Mouse (Mus musculus): Measurements from ENCODE around the gene Ubb. TPM values are rescaled to one million over a fixed set of nuclear protein-coding genes. Genes with fewer than 3 reads are reported as not detected.

Gene Ubb
- polyA plus RNA-seq, 1 experiment from 2014 or later: 2,687 TPM

DNA sequence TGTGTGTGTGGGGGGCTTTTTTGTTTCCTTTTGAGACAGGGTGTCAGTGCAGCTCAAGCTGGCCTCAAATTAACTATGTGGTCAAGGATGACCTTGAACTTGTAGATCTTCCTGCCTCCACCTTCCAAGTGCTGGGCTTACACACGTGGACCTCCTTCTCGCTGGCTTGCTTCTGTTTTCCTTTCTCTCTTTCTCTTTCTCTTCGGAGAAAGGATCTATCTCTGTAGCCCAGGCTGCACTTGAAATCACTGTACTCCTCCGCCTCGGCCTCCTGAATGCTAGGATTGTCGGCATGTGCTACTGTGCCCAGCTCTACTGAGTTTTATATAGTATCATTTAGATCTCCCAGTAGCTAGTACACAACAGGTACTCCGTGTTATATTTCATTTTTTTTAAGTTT lies 13.4 kb upstream of the Ubb start:
- H3K36me3 ChIP-seq: no peaks in the 10 kb centered on the region
- 0 out of 2 replicates have a peak overlapping the region, but pooled peaks have one; percentile 26 for H3K9ac ChIP-seq
- H3K27ac ChIP-seq: no peak overlapping the region
- WGBS: 53% methylated on average over 7 of the region's 7 CpGs
- peak overlapping the region; percentile 92 for H3K4me2 ChIP-seq (replicated peaks)
- H3K9me3 ChIP-seq: no peaks in the 10 kb centered on the region
- 0 out of 2 replicates have a peak, but pooled peaks cover 6% of the 10 kb centered on the region for H3K4me1 ChIP-seq (replicated peaks)
- H3K4me3 ChIP-seq (replicated peaks): peak overlapping the region; percentile 19
- no peak for ATAC-seq
- H3K27me3 ChIP-seq (replicated peaks): 0 out of 2 replicates have a peak, but pooled peaks cover 2% of the 10 kb centered on the region

DNA sequence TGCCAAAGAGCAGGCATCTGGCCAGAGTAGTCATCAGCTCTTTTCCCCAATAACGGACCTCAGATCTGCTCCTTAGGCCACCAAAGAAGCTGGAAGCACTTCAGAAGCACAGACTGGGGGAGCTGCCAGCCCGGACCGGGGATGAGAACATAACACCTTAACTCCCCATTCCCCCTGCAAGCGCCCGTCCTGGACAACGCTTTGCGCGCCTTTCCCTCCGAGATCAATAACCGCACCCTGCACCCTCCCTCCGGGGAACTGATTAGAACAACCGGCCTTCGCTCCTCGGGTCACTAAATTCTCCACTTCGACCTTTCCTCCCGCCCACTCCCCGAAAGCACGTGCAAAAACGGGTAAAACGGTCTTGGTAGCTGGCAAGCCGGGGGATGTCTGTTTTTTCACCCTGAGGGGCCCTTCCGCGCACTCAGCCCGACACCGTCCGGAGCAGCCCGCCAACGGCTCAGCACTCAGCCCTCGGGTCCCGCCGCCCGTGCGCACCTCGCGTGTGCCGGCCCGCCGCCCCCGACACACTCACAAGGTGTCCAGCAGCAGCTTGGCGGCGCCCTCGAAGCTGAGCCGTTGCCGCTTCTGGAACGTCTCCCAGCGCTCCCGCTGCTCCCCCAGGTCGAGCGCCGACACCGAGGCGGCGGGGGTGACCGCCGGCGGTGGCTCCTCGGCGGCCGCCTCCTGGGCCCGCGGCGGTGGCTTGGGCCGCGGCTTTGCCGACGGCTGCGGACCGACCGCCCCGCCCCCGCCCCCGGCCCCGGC lies 12.5 kb upstream of the Ubb start:
- no peaks in the 10 kb centered on the region for H3K9me3 ChIP-seq
- 0 out of 2 replicates have a peak, but pooled peaks cover 6% of the 10 kb centered on the region for H3K4me1 ChIP-seq (replicated peaks)
- H3K27me3 ChIP-seq (replicated peaks): 0 out of 2 replicates have a peak, but pooled peaks cover 2% of the 10 kb centered on the region
- H3K27ac ChIP-seq: peak overlapping the region; percentile 78
- 0% methylated on average over 69 of the region's 73 CpGs for WGBS
- H3K36me3 ChIP-seq: no peaks in the 10 kb centered on the region
- H3K9ac ChIP-seq: peak overlapping the region; percentile 69
- peak; percentile 82 for ATAC-seq
- H3K4me2 ChIP-seq (replicated peaks): peak overlapping the region; percentile 92
- peak overlapping the region; percentile 86 for H3K4me3 ChIP-seq (replicated peaks)

GRCm38 (mm10) chr11:62539089-62539890 lies 11.7 kb upstream of the Ubb start, which contains the start of gene Cenpv:
Gene Cenpv, minus strand, starts transcription at chr11:62539261.
- Histone ChIP-seq H3K4me3 (replicated peaks) (peak within 1 kb of the TSS; percentile 86), H3K4me1 (replicated peaks) (0 out of 2 replicates have a peak, but pooled peaks cover 6% of the 10 kb centered on the region), H3K27ac (peak within 1 kb of the TSS; percentile 78), H3K36me3 (no peaks in the 10 kb centered on the region), H3K27me3 (replicated peaks) (0 out of 2 replicates have a peak, but pooled peaks cover 2% of the 10 kb centered on the region), H3K9me3 (no peaks in the 10 kb centered on the region), H3K9ac (peak within 1 kb of the TSS; percentile 69), H3K4me2 (replicated peaks) (peak within 1 kb of the TSS; percentile 92)
- peak; percentile 86 for ATAC-seq
- 8% methylated on average over 41 of the region's 57 CpGs for WGBS

GRCm38 (mm10) chr11:62540167-62540566 lies 10.8 kb upstream of the Ubb start:
- H3K4me2 ChIP-seq (replicated peaks): no peak overlapping the region
- no peak overlapping the region for H3K27ac ChIP-seq
- 0 out of 2 replicates have a peak, but pooled peaks cover 6% of the 10 kb centered on the region for H3K4me1 ChIP-seq (replicated peaks)
- no peak overlapping the region for H3K9ac ChIP-seq
- ATAC-seq: no peak
- no peak overlapping the region for H3K4me3 ChIP-seq (replicated peaks)
- 0 out of 2 replicates have a peak, but pooled peaks cover 2% of the 10 kb centered on the region for H3K27me3 ChIP-seq (replicated peaks)
- H3K9me3 ChIP-seq: no peaks in the 10 kb centered on the region
- WGBS: 84% methylated on average over 7 of the region's 7 CpGs
- no peaks in the 10 kb centered on the region for H3K36me3 ChIP-seq

GRCm38 (mm10) chr11:62540969-62541368 lies 10.0 kb upstream of the Ubb start:
- Histone ChIP-seq H3K36me3 (no peaks in the 10 kb centered on the region), H3K9ac (no peak overlapping the region), H3K27ac (no peak overlapping the region), H3K4me2 (replicated peaks) (no peak overlapping the region), H3K4me1 (replicated peaks) (0 out of 2 replicates have a peak, but pooled peaks cover 6% of the 10 kb centered on the region), H3K27me3 (replicated peaks) (0 out of 2 replicates have a peak, but pooled peaks cover 2% of the 10 kb centered on the region), H3K4me3 (replicated peaks) (no peak overlapping the region), H3K9me3 (no peaks in the 10 kb centered on the region)
- ATAC-seq: no peak
- WGBS: 62% methylated on average over 2 of the region's 2 CpGs

DNA sequence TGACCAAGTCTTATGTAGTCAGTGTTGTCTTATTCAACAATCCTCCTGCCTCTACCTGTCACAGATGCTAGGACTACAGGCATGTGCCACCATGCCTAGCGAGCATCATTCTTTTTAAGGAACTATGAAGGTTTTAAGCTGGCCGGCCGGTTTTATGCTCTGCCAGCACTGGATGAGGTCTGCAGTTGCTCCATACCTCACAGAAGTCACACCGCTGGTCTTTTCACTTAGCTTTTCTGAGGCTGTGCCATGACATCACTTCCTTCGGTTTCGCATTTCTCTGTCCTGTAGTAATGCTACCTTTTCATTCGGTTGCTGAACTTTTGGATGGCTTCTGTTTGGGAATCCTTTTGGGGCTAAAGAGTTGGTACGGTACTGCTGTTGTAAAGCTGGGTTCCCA lies 9.4 kb upstream of the Ubb start:
- H3K4me3 ChIP-seq (replicated peaks): no peak overlapping the region
- no peak overlapping the region for H3K9ac ChIP-seq
- no peak overlapping the region for H3K27ac ChIP-seq
- no peaks in the 10 kb centered on the region for H3K9me3 ChIP-seq
- 77% methylated on average over 8 of the region's 8 CpGs for WGBS
- ATAC-seq: no peak
- H3K4me2 ChIP-seq (replicated peaks): no peak overlapping the region
- H3K4me1 ChIP-seq (replicated peaks): 0 out of 2 replicates have a peak, but pooled peaks cover 6% of the 10 kb centered on the region
- H3K36me3 ChIP-seq: no peaks in the 10 kb centered on the region
- 0 out of 2 replicates have a peak, but pooled peaks cover 2% of the 10 kb centered on the region for H3K27me3 ChIP-seq (replicated peaks)

DNA sequence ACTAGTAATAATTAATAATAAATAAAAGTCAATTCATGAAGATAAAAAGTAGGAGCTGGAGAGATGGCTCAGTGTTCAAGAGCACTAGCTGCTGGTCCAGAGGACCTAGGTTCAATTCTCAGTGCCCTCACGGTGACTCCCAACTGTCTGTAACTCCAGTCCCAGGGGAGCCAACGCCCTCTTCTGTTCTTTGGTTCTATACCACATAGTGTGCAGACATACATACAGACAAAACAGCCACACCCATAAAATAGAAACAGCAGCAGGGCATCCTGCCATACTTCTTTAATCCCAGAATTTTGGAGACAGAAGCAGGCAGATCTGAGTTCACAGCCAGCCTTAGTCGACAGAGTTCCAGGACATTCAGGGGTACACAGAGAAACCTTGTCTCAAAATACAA lies 7.0 kb upstream of the Ubb start:
- Histone ChIP-seq H3K4me3 (replicated peaks) (no peak overlapping the region), H3K4me2 (replicated peaks) (no peak overlapping the region), H3K27ac (no peak overlapping the region), H3K9me3 (no peaks in the 10 kb centered on the region), H3K4me1 (replicated peaks) (0 out of 2 replicates have a peak, but pooled peaks cover 3% of the 10 kb centered on the region), H3K9ac (no peak overlapping the region), H3K27me3 (replicated peaks) (0 out of 2 replicates have a peak, but pooled peaks cover 2% of the 10 kb centered on the region), H3K36me3 (no peaks in the 10 kb centered on the region)
- ATAC-seq: no peak
- 91% methylated on average over 3 of the region's 3 CpGs for WGBS

DNA sequence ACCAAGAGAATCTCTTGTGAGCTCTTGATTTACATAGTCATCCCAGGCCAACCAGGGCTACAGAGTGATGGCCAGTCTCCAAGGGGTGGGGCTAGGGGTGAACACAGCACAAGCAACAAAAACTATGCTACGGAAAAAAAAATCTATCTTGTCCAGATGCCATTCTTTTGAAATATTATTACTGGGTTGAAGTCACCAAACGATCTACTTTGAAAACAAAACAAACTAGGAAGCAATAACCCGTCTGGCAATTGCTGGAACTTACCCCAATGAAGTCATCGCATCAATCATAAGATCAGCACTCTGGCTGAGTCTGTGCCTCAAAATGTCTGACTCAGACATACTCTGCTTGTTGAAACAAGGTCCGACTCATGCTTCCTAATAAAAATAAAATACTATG lies 1.2 kb upstream of the Ubb start:
- ATAC-seq: peak; percentile 48; the same call in 1 of the 2 replicates
- Histone ChIP-seq H3K9me3 (no peaks in the 10 kb centered on the region), H3K4me1 (replicated peaks) (peaks cover 10% of the 10 kb centered on the region; the same call in 1 of the 2 replicates), H3K27ac (peak overlapping the region; percentile 97), H3K4me2 (replicated peaks) (peak overlapping the region; percentile 66), H3K9ac (peak overlapping the region; percentile 85), H3K36me3 (no peaks in the 10 kb centered on the region; the same call in 1 of the 2 replicates), H3K27me3 (replicated peaks) (no peaks in the 10 kb centered on the region), H3K4me3 (replicated peaks) (peak overlapping the region; percentile 66)
- WGBS: 7% methylated on average over 5 of the region's 5 CpGs

GRCm38 (mm10) chr11:62550227-62550685 lies 715 bp upstream of the Ubb start:
- Histone ChIP-seq H3K4me1 (replicated peaks) (peaks cover 13% of the 10 kb centered on the region; the same call in 1 of the 2 replicates), H3K9me3 (no peaks in the 10 kb centered on the region), H3K9ac (peak overlapping the region; percentile 85), H3K27me3 (replicated peaks) (no peaks in the 10 kb centered on the region), H3K27ac (peak overlapping the region; percentile 97), H3K36me3 (no peaks in the 10 kb centered on the region; the same call in 1 of the 2 replicates), H3K4me2 (replicated peaks) (peak overlapping the region; percentile 66), H3K4me3 (replicated peaks) (peak overlapping the region; percentile 66)
- WGBS: under 1% methylated on average over 11 of the region's 11 CpGs
- ATAC-seq: peak; percentile 57

DNA sequence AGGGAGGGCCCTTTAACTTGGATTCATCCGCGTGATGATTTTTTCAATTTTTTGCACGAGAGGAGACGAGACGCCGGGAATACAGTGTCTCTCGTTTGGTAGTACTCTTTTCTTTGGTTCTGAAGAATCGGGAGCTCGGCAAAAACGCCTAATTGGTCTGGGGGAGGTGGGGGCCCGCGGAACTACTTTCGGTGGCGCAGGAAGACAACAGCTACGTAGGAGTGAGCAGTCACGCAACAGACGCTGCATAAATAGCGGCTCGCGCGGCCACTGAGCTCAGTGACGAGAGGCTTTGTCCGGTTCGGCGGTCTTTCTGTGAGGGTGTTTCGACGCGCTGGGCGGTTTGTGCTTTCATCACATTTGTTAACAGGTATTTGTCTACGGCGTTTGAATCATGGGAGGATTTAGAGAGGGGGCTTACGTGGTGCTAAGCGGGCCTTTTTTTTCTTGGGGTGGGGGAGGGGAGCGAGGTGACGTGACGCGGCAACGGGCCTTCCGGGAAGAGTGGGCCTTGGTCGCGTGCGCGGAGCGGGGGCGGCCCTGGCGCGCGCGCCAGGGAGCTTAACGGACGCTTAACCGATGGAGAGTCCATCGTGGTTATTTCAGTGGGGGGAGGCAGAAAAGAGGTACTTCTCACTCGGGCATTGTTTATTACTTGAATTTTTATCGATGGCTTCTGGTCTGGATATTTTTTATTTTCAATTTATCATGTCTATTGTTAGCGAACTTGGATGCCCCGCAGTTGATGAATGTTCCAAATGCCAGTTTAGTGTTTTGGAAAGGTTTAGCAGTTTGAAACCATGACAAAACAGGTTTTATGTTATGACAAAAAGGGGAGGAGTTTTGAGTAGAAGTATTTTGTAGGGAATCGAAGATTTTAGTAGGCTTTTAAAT lies 502 bp downstream of the Ubb start:
- Histone ChIP-seq H3K4me2 (replicated peaks) (peak overlapping the region; percentile 50), H3K27ac (peak overlapping the region; percentile 97), H3K4me1 (replicated peaks) (peaks cover 13% of the 10 kb centered on the region; the same call in 1 of the 2 replicates), H3K4me3 (replicated peaks) (peak overlapping the region; percentile 66), H3K9ac (peak overlapping the region; percentile 66), H3K27me3 (replicated peaks) (no peaks in the 10 kb centered on the region), H3K9me3 (no peaks in the 10 kb centered on the region), H3K36me3 (no peaks in the 10 kb centered on the region; the same call in 1 of the 2 replicates)
- under 1% methylated on average over 58 of the region's 58 CpGs for WGBS
- peak; percentile 89 for ATAC-seq

GRCm38 (mm10) chr11:62553186-62553585 lies 2.2 kb downstream of the Ubb start:
- WGBS: 20% methylated on average over 1 of the region's 1 CpGs
- Histone ChIP-seq H3K9ac (peak overlapping the region; percentile 21), H3K27ac (no peak overlapping the region), H3K4me1 (replicated peaks) (peaks cover 13% of the 10 kb centered on the region; the same call in 1 of the 2 replicates), H3K4me3 (replicated peaks) (peak overlapping the region; percentile 41), H3K36me3 (no peaks in the 10 kb centered on the region; the same call in 1 of the 2 replicates), H3K4me2 (replicated peaks) (peak overlapping the region; percentile 79), H3K9me3 (no peaks in the 10 kb centered on the region), H3K27me3 (replicated peaks) (no peaks in the 10 kb centered on the region)
- no peak for ATAC-seq
